Mouse (Mus musculus): ENCODE measurements around the gene Ankrd31.
"Not testable (repeated sequence)": the region's sequence is repeated elsewhere in the genome, so short reads cannot be mapped to it uniquely, and the experiment has no call there.

Gene Ankrd31

DNA sequence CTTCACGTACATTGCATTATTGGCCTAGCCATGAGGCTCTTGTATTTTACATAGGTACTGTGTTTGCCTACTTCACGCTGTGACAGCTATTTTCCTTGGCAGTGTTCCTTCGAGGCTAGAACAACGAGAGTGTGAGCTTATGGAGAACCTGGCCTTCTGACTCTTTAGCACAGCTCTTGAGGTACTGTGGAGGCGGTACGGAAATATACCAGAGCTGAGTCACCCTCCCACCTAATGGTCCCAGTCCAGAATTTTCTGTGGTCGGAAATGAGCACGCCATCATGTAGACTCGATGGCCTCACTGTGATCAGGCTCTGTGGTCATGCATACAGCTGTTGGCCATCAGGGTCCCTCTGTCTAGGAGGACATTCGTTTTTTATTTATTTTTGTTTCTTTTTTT is 191.6 kb downstream of the Ankrd31 start:
- DNase-seq (ENCODE audit: low spot score): no peak

DNA sequence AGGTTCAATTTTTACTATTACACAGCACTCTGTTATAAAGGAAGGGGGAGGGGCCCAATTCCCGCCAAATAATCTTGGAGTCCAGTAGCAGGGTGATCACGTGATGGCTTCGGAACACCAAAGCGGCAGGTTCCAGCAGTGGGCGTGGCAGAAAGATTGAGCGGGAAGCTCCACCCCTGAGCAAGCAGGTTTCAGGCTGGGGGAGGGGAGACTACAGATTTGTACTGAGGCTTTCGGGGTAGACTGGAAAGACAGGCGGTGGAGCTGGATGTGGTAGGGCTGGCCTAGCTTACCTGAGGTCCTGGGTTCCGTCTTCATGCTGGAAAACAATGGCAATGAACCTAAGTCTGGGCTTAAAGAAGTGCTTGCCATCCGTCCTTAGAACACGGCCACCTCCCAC is 193.4 kb downstream of the Ankrd31 start:
- not testable (repeated sequence) for DNase-seq (ENCODE audit: low spot score)

DNA sequence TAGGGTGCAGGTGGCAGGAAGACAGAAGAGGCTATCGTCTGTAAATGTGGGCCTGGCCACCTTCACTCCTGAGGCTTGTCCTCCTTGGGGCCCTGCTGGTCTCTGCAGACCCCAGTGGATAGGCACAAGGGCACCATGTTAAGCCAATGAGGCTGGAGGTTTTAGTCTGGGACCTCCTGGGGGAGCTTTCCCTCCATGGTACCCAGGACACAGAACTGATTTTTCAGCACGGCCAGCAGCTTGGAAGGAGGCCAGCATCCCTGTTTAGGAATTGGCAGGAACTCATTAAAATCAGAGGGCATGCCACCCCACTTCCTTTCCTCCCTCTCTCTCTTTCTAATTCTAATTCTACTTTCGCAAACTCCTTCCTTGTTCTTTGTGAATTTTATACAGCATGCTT is 195.5 kb downstream of the Ankrd31 start:
- no peak for DNase-seq (ENCODE audit: low spot score)

DNA sequence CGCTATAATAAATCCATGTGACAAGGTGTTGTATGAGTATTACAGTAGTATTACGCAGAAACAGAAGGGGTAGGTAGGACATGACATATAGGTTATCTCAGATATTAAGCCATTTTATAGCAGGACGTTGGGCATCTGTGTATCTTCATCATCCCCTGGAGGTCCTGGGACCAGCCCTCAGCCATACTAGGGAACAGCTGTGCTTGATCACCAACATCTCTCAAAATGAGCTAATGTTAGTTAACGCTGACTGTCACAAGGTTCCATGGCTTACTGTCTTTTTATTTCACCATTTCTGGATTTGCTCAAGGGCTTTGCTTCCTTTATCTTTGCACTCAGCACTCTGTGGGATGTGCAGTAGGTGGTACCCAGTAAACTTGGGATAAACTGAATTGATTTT is 197.7 kb downstream of the Ankrd31 start:
- DNase-seq (ENCODE audit: low spot score): no peak

DNA sequence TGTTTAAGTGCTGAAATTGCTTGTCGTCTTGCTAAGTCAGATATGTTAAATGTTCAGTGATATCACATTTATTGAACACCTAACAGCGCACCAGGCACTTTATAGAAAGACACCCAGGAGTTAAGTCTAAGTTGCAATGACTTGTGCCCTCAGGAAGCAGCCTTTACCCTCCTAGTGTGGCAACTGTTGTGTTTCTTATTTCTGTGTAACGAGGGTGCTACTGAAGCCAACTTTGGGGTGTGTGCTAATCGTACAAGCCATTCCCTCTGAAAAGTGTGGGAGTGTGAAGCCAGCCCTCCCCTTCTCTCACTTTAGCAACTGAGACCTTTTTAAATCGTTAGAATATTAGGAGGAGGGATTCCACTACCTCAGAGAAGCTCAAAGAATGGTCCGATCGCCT is 199.7 kb downstream of the Ankrd31 start:
- DNase-seq (ENCODE audit: low spot score): no peak

DNA sequence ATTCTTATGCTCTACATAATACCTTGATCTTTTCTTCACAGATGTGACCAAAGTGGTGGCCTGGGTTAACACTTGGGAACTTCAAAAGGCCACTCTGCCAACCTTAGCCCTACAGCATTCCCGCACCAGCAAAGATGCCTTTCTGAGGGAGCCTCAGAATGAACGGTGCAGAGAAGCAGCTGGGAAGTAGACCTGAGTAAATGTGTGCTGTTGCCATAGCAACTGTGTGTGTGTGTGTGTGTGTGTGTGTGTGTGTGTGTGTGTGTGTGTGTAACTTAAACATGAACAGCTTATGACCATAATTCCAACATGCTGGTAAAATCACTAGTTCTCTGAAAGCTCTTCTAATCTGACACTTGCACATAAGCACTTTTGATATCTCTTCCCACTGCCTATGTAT is 203.8 kb downstream of the Ankrd31 start:
- DNase-seq (ENCODE audit: low spot score): no peak

DNA sequence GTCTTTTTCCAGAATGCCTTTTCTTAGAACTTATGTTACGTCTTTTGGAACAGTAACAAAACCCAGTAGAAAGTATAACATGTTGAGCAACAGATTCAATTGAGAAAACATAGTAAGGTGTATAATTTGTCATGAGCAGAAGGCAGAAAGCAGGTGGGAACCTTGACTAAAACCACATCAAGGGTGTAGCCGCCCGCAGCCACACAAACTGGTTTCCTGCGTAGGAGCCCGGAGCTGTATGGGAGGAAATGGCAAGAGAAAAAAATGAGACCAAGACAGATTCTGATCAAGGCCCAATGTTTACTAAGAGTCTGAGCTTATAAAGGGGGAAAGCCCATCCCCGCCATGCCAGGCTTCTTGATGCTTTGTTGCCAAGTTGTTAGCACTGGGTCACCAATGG is 208.4 kb downstream of the Ankrd31 start:
- peak; percentile 25 for DNase-seq (ENCODE audit: low spot score)
